In the genomic region with DNA sequence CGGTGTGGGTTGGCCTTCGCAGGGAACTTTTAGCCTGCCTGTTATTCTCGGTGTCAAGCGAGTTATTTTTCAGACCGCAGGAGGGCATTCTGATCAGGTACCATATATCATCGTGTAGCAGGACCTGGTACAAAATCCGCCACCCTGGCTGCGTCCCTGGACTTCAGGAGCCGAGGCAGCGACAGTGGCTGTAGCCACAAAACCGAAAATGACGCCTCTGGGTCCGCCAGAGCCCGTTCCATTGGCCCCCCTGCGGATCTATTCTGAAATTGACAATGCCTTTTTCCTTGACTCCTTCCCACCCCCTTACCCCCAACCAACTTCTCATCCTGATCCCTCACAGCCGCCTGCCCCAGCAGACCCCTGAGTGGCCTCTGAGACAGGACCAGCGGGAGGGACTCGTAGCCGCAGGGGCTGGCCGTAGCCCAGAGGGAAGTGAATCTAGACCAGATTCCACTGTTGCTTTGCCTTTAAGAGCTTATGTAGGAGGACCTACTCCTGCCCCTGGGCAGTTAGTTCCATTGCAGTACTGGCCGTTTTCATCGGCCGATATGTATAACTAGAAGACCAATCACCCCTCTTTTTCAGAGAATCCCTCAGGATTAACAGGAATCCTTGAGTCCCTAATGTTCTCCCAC, we compare ENCODE assay signal across 8 mouse cellular contexts. TPM values are rescaled to one million over a fixed set of nuclear protein-coding genes. Genes with fewer than 3 reads are reported as not detected.
A peak's percentile ranks its signal among the peaks of the same experiment; 100 is the strongest.
DNase-seq lines count a peak whose midpoint lies in the region; ATAC-seq and TF ChIP-seq lines count a peak whose summit lies in the region.

No protein-coding gene starts in this region.

- no peaks in the 10 kb centered on the region for H3K27me3 ChIP-seq in heart, adult 2 months (ENCODE audit: control insufficient read depth, insufficient read depth, low read length)
- H3K27me3 ChIP-seq in hindbrain, embryonic 16.5 days (replicated peaks; ENCODE audit: control insufficient read depth, insufficient read depth, low read length): no peaks in the 10 kb centered on the region
- no peaks in the 10 kb centered on the region for H3K27me3 ChIP-seq in midbrain, embryonic 15.5 days (replicated peaks)

- peak overlapping the region; percentile 38; the same call in 1 of the 2 replicates for H3K9ac ChIP-seq in heart, adult 2 months (ENCODE audit: low read depth, low read length)
- peak overlapping the region; percentile 12; the same call in 1 of the 2 replicates for H3K9ac ChIP-seq in hindbrain, embryonic 16.5 days (ENCODE audit: low read depth, low read length)
- no peak overlapping the region; the same call in 1 of the 2 replicates for H3K9ac ChIP-seq in midbrain, embryonic 15.5 days

- TF ChIP-seq POLR2A in heart, adult 2 months (IDR thresholded peaks at IDR 0.05; ENCODE audit: insufficient read depth, low read depth, low read length): no peak
- no peak for TF ChIP-seq POLR2A in cortical plate, adult 2 months (IDR thresholded peaks at IDR 0.05; ENCODE audit: extremely low read depth, insufficient read depth, low read length)

- H3K4me2 ChIP-seq in hindbrain, embryonic 16.5 days (ENCODE audit: low read length): peak overlapping the region; percentile 65
- peak overlapping the region; percentile 63 for H3K4me2 ChIP-seq in midbrain, embryonic 15.5 days

- H3K79me2 ChIP-seq in heart, adult 2 months (replicated peaks; ENCODE audit: control insufficient read depth, insufficient read depth, low read length): no peaks in the 10 kb centered on the region

- ATAC-seq in hindbrain, embryonic 16.5 days: no peak
- ATAC-seq in midbrain, embryonic 15.5 days (replicated peaks): no peak

- no peaks in the 10 kb centered on the region for H3K9me3 ChIP-seq in hindbrain, embryonic 16.5 days (ENCODE audit: control insufficient read depth, low read length)
- no peaks in the 10 kb centered on the region for H3K9me3 ChIP-seq in midbrain, embryonic 15.5 days

- intact Hi-C loops in heart, adult 2 months (cut with DNase I): no loop called here

- 61% methylated on average over 23 of the region's 23 CpGs for WGBS in heart, adult 2 months
- 27% methylated on average over 23 of the region's 23 CpGs for WGBS in hindbrain, embryonic 16.5 days
- 22% methylated on average over 23 of the region's 23 CpGs for WGBS in midbrain, embryonic 15.5 days

- DNase-seq in heart, adult 2 months: no peak
- DNase-seq in heart, adult 9 months (ENCODE audit: low spot score in 2 of 2): no peak
- no peak for DNase-seq in B cell, adult 2 months
- no peak for DNase-seq in urinary bladder, postnatal 25 days (ENCODE audit: low spot score)
- DNase-seq in layer of hippocampus, adult 9-10 months (ENCODE audit: low spot score): no peak

- H3K4me1 ChIP-seq in heart, adult 2 months (ENCODE audit: control insufficient read depth, insufficient read depth, low read length): no peaks in the 10 kb centered on the region
- no peaks in the 10 kb centered on the region for H3K4me1 ChIP-seq in cortical plate, adult 2 months (ENCODE audit: control insufficient read depth, insufficient read depth, low read length)
- peaks cover 4% of the 10 kb centered on the region for H3K4me1 ChIP-seq in hindbrain, embryonic 16.5 days (ENCODE audit: control insufficient read depth, insufficient read depth, low read depth, low read length)
- H3K4me1 ChIP-seq in midbrain, embryonic 15.5 days: peaks cover 9% of the 10 kb centered on the region

- no peak for TF ChIP-seq EP300 in heart, adult 2 months (IDR thresholded peaks at IDR 0.05; ENCODE audit: insufficient read depth, low read depth, low read length)

- H3K27ac ChIP-seq in heart, adult 2 months: no peak overlapping the region
- no peak overlapping the region for H3K27ac ChIP-seq in cortical plate, adult 2 months (ENCODE audit: insufficient read depth, low read length)
- no peak overlapping the region for H3K27ac ChIP-seq in hindbrain, embryonic 16.5 days (ENCODE audit: low read depth, low read length)
- no peak overlapping the region for H3K27ac ChIP-seq in midbrain, embryonic 15.5 days

- TF ChIP-seq CTCF in heart, adult 2 months (IDR thresholded peaks at IDR 0.05): no peak
- no peak for TF ChIP-seq CTCF in cortical plate, adult 2 months (IDR thresholded peaks at IDR 0.05; ENCODE audit: extremely low read depth, insufficient read depth, low read length)

- no peaks in the 10 kb centered on the region for H3K36me3 ChIP-seq in heart, adult 2 months (ENCODE audit: control insufficient read depth, insufficient read depth, low read length)
- H3K36me3 ChIP-seq in hindbrain, embryonic 16.5 days (ENCODE audit: control insufficient read depth, insufficient read depth, low read length): no peaks in the 10 kb centered on the region
- H3K36me3 ChIP-seq in midbrain, embryonic 15.5 days (replicated peaks): no peaks in the 10 kb centered on the region

- H3K4me3 ChIP-seq in heart, adult 2 months: no peak overlapping the region
- peak overlapping the region; percentile 46 for H3K4me3 ChIP-seq in cortical plate, adult 2 months (ENCODE audit: insufficient read depth, low read length)
- H3K4me3 ChIP-seq in hindbrain, embryonic 16.5 days (ENCODE audit: low read length): peak overlapping the region; percentile 25
- H3K4me3 ChIP-seq in midbrain, embryonic 15.5 days: peak overlapping the region; percentile 35

RNA-seq across cellular contexts. Expression of a gene that starts 11.0 kb away (rescaled TPM):
- 10 to 100 TPM; 27.0 to 28.7 TPM for total RNA-seq in heart, adult 2 months (2021)
- 12.5 and 13.1 TPM in 2 replicates for polyA plus RNA-seq in heart, adult 2 months (2012; rRNA removed)
- 21.7 and 23.2 TPM in 2 replicates for polyA plus RNA-seq in cortical plate, adult 2 months (2012; rRNA removed)
- 102 and 129 TPM in 2 replicates for polyA plus RNA-seq in hindbrain, embryonic 16.5 days (2015; fragmentation: Nextera tagmentation; extraction: Ambion mirVana)
- polyA plus RNA-seq in midbrain, embryonic 15.5 days (2015; fragmentation: Nextera tagmentation; extraction: Ambion mirVana): 137 and 152 TPM in 2 replicates

RNA-seq across cellular contexts. Expression of a gene that starts 18.4 kb away (rescaled TPM):
- total RNA-seq in heart, adult 2 months (2021): 10 to 100 TPM; 24.0 to 24.8 TPM
- polyA plus RNA-seq in heart, adult 2 months (2012; rRNA removed): 18.6 and 27.4 TPM in 2 replicates
- 27.6 and 28.7 TPM in 2 replicates for polyA plus RNA-seq in cortical plate, adult 2 months (2012; rRNA removed)
- polyA plus RNA-seq in hindbrain, embryonic 16.5 days (2015; fragmentation: Nextera tagmentation; extraction: Ambion mirVana): 43.8 and 47.4 TPM in 2 replicates
- 48.2 and 51.3 TPM in 2 replicates for polyA plus RNA-seq in midbrain, embryonic 15.5 days (2015; fragmentation: Nextera tagmentation; extraction: Ambion mirVana)

RNA-seq across cellular contexts. Expression of a gene that starts 54.4 kb away (rescaled TPM):
- under 1 TPM; 0.65 to 0.98 TPM for total RNA-seq in heart, adult 2 months (2021)
- polyA plus RNA-seq in heart, adult 2 months (2012; rRNA removed): 3.9 TPM in 2 replicates
- polyA plus RNA-seq in cortical plate, adult 2 months (2012; rRNA removed): 48.0 and 48.2 TPM in 2 replicates
- 45.6 and 46.2 TPM in 2 replicates for polyA plus RNA-seq in hindbrain, embryonic 16.5 days (2015; fragmentation: Nextera tagmentation; extraction: Ambion mirVana)
- polyA plus RNA-seq in midbrain, embryonic 15.5 days (2015; fragmentation: Nextera tagmentation; extraction: Ambion mirVana): 42.7 and 44.5 TPM in 2 replicates
